Mouse (Mus musculus) lung, postnatal 0 days (tissue): ENCODE data around the gene Hs6st2.

Experiments used
- CTCF ChIP-seq: IDR thresholded peaks from 2 replicates; pipeline ENCODE4 v1.5.1; 2016; ENCODE audit warnings: antibody characterized with exemption, mild to moderate bottlenecking
- EP300 ChIP-seq: IDR thresholded peaks from 2 replicates; pipeline ENCODE4 v1.6.1; 2016; ENCODE audit warnings: antibody characterized with exemption, mild to moderate bottlenecking, control low read depth

DNA sequence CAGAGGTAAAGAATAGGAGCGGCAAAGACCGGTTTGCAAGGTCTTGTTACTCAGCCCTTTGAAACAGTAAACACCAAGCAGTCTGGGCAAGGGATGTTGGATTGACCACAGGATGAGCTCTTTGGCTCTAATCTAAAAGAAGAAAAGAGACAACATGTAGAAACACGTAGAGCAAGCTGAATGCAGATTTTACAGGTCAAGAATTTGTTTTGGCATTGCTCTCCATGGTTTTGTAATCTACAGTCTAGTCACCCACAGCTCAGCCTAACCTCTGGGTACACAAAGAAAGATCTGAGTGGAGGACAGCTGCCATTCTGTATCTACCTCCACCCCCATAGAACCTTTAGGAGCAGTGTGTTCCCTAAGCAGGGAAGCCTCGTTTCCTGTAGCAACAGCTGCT is 175.1 kb downstream of the Hs6st2 start:
- no peak for TF ChIP-seq CTCF
- no peak for TF ChIP-seq EP300
